Mouse (Mus musculus): ENCODE data around the gene Mgst3. TPM values are rescaled to one million over a fixed set of nuclear protein-coding genes. Genes with fewer than 3 reads are reported as not detected.

Mgst3 gene
- polyA plus RNA-seq, 1 experiment: 133 TPM

GRCm38 (mm10) chr1:167331106-167331505 lies 62.5 kb downstream of the Mgst3 start:
- TF ChIP-seq CTCF (IDR thresholded peaks at IDR 0.05; ENCODE audit: borderline replicate concordance, control insufficient read depth, extremely low read depth, insufficient read depth, low read length, poor library complexity): no peak
- TF ChIP-seq POLR2A (IDR thresholded peaks at IDR 0.05; ENCODE audit: control insufficient read depth, extremely low read depth, insufficient read depth, low read length, poor library complexity): no peak
- 84% methylated on average over 8 of the region's 8 CpGs for WGBS
- DNase-seq: no peak
- Histone ChIP-seq H3K27ac (ENCODE audit: control insufficient read depth, insufficient read depth, low read length) (no peak overlapping the region), H3K36me3 (ENCODE audit: control insufficient read depth, insufficient read depth, low read length) (peaks cover 37% of the 10 kb centered on the region), H3K27me3 (ENCODE audit: control insufficient read depth, insufficient read depth, low read length) (no peaks in the 10 kb centered on the region), H3K4me3 (ENCODE audit: control insufficient read depth, insufficient read depth, low read length) (no peak overlapping the region), H3K4me1 (replicated peaks; ENCODE audit: control insufficient read depth, insufficient read depth, low read length) (no peaks in the 10 kb centered on the region)

GRCm38 (mm10) chr1:167328776-167329175 lies 64.9 kb downstream of the Mgst3 start:
- WGBS: 97% methylated on average over 6 of the region's 6 CpGs
- Histone ChIP-seq H3K36me3 (ENCODE audit: control insufficient read depth, insufficient read depth, low read length) (peaks cover 45% of the 10 kb centered on the region), H3K27me3 (ENCODE audit: control insufficient read depth, insufficient read depth, low read length) (no peaks in the 10 kb centered on the region), H3K4me1 (replicated peaks; ENCODE audit: control insufficient read depth, insufficient read depth, low read length) (no peaks in the 10 kb centered on the region), H3K4me3 (ENCODE audit: control insufficient read depth, insufficient read depth, low read length) (no peak overlapping the region), H3K27ac (ENCODE audit: control insufficient read depth, insufficient read depth, low read length) (no peak overlapping the region)
- no peak for DNase-seq
- TF ChIP-seq CTCF (IDR thresholded peaks at IDR 0.05; ENCODE audit: borderline replicate concordance, control insufficient read depth, extremely low read depth, insufficient read depth, low read length, poor library complexity): no peak
- TF ChIP-seq POLR2A (IDR thresholded peaks at IDR 0.05; ENCODE audit: control insufficient read depth, extremely low read depth, insufficient read depth, low read length, poor library complexity): no peak

Other genes with a start within 250 kb of the Mgst3 start
- 107 and 117 TPM in 2 replicates for gene Uck2, start 108.5 kb downstream of the Mgst3 start, polyA plus RNA-seq (2012; rRNA removed)
- 31.7 and 44.9 TPM in 2 replicates for gene Tmco1, start 85.5 kb downstream of the Mgst3 start, polyA plus RNA-seq (2012; rRNA removed)
- gene Aldh9a1, start 43.9 kb downstream of the Mgst3 start, polyA plus RNA-seq (2012; rRNA removed): 33.2 and 33.5 TPM in 2 replicates
- gene Lrrc52, start 72.9 kb upstream of the Mgst3 start, polyA plus RNA-seq (2012; rRNA removed): not detected in 2 replicates
- gene Rxrg, start 204.5 kb upstream of the Mgst3 start, polyA plus RNA-seq (2012; rRNA removed): 2.8 and 5.4 TPM in 2 replicates

Data from thymus, adult 2 months (tissue).